Mouse (Mus musculus): ENCODE measurements around the gene Ocel1. TPM values are rescaled to one million over a fixed set of nuclear protein-coding genes. Genes with fewer than 3 reads are reported as not detected.
"Not testable (repeated sequence)": the region's sequence is repeated elsewhere in the genome, so short reads cannot be mapped to it uniquely, and the experiment has no call there.

Ocel1 gene
- 5.6 and 9.2 TPM in 2 replicates for polyA plus RNA-seq (2015; fragmentation: Nextera tagmentation; extraction: Ambion mirVana)

DNA sequence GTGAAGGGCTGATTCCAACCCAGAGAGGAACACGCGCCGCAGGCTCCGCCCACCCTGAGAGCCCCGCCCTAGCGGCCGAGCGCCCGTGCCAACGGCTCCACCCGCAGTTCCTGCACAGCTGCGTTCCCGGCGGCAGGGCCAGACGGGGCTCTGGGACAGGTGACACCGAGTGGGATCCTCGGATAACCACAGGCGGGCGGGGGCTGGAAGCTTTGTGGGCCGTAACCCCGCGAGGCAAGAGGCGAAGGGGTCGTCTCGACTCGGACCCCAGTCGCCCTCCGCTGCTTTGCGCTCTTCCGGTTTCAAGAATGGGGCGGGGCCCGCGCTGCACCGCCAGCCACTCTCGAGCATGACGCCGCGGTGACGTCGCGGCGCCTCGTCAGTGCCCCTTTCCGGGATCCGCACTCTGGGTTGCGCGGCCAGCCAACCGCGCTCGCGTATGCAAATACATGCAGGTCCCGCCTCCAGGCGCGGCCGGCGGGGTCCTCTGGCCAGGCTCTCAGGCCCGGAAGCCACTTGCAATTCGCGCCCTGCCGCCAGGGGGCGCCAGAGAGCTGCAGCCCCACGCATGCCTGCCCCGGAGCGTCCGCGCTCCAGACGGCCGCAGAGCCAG lies at the start of gene Ocel1:
Gene Ocel1, plus strand, starts transcription at position 63 of the 613 bp plus-strand sequence.
- peaks cover 52% of the 10 kb centered on the region for H3K4me1 ChIP-seq
- H3K9ac ChIP-seq (replicated peaks): peak within 1 kb of the TSS; percentile 72
- H3K27ac ChIP-seq (replicated peaks): peak within 1 kb of the TSS; percentile 93
- H3K27me3 ChIP-seq (replicated peaks): no peaks in the 10 kb centered on the region
- WGBS: 1% methylated on average over 68 of the region's 68 CpGs
- H3K4me3 ChIP-seq (replicated peaks): peak within 1 kb of the TSS; percentile 87
- no peaks in the 10 kb centered on the region for H3K9me3 ChIP-seq (replicated peaks)
- H3K4me2 ChIP-seq: peak within 1 kb of the TSS; percentile 62
- H3K36me3 ChIP-seq: peaks cover 30% of the 10 kb centered on the region
- peak; percentile 84 for ATAC-seq (ENCODE audit: low FRiP score)

DNA sequence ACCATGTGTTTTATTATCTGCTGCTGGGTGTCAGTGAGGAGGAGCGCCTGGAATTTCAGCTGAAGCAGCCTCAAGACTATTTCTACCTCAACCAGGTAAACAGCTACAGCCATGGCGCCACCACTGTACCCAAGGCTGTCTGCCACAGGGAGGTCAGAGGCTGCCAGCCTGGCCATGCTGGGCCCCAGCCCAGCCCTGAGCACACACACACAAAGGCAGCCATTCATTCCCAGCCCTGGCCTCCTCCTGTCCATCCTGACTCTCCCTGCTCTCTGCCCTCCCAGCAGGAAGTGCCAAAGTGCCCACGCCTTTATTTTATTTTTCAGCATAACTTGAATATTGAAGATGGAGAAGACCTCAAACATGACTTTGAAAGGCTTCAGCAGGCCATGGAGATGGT lies 48.2 kb upstream of the Ocel1 start:
- WGBS: 84% methylated on average over 3 of the region's 3 CpGs
- H3K4me1 ChIP-seq: no peaks in the 10 kb centered on the region
- H3K9ac ChIP-seq (replicated peaks): no peak overlapping the region
- no peaks in the 10 kb centered on the region for H3K9me3 ChIP-seq (replicated peaks)
- H3K36me3 ChIP-seq: peaks cover 57% of the 10 kb centered on the region
- no peaks in the 10 kb centered on the region for H3K27me3 ChIP-seq (replicated peaks)
- H3K4me2 ChIP-seq: no peak overlapping the region
- H3K27ac ChIP-seq (replicated peaks): no peak overlapping the region
- no peak for ATAC-seq (ENCODE audit: low FRiP score)
- H3K4me3 ChIP-seq (replicated peaks): no peak overlapping the region

- H3K4me1 ChIP-seq: no peaks in the 10 kb centered on the region
- H3K4me3 ChIP-seq (replicated peaks): no peak overlapping the region
- H3K9me3 ChIP-seq (replicated peaks): no peaks in the 10 kb centered on the region
- H3K27me3 ChIP-seq (replicated peaks): no peaks in the 10 kb centered on the region
- ATAC-seq (ENCODE audit: low FRiP score): no peak
- H3K27ac ChIP-seq (replicated peaks): no peak overlapping the region
- H3K9ac ChIP-seq (replicated peaks): no peak overlapping the region
- no peak overlapping the region for H3K4me2 ChIP-seq
- 93% methylated on average over 1 of the region's 1 CpGs for WGBS
- peaks cover 73% of the 10 kb centered on the region for H3K36me3 ChIP-seq
These were observed 46.2 kb upstream of the Ocel1 start for GRCm38 (mm10) chr8:71324848-71325247.

DNA sequence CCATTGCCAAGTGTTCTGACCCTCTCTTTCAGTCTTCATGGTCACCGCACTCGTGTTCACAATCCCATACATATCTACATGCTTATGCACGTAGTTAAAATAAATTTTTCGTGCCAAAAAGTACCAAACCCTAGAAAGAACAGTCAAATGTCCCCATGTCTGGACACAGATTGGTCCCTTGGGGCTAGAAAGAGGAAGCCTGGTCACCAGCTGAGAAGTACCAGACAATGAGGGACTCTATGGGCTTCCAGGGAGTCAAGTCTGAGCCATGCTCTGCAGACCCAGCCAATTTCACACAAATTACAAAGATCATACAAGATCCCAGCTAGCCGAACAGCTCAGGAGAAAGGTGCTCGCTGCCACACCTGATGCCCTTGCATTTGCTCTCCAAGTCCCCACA lies 33.3 kb upstream of the Ocel1 start:
- peaks cover 61% of the 10 kb centered on the region for H3K36me3 ChIP-seq
- ATAC-seq (ENCODE audit: low FRiP score); H3K4me2 ChIP-seq; H3K4me3 ChIP-seq (replicated peaks); H3K4me1 ChIP-seq; H3K9ac ChIP-seq (replicated peaks); H3K27me3 ChIP-seq (replicated peaks); H3K27ac ChIP-seq (replicated peaks); H3K9me3 ChIP-seq (replicated peaks): not testable (repeated sequence)
- 97% methylated on average over 6 of the region's 6 CpGs for WGBS

- WGBS: 84% methylated on average over 5 of the region's 5 CpGs
- no peak for ATAC-seq (ENCODE audit: low FRiP score)
- H3K9ac ChIP-seq (replicated peaks): no peak overlapping the region
These were observed 30.5 kb upstream of the Ocel1 start for GRCm38 (mm10) chr8:71340625-71341024.

GRCm38 (mm10) chr8:71346581-71346980 lies 24.5 kb upstream of the Ocel1 start:
- no peaks in the 10 kb centered on the region for H3K9me3 ChIP-seq (replicated peaks)
- 75% methylated on average over 1 of the region's 1 CpGs for WGBS

More at GRCm38 (mm10) chr8:71340625-71341024, 30.5 kb upstream of the Ocel1 start:
- no peak overlapping the region for H3K4me2 ChIP-seq
- no peaks in the 10 kb centered on the region for H3K9me3 ChIP-seq (replicated peaks)
- no peaks in the 10 kb centered on the region for H3K27me3 ChIP-seq (replicated peaks)
- peaks cover 69% of the 10 kb centered on the region for H3K36me3 ChIP-seq
- no peaks in the 10 kb centered on the region for H3K4me1 ChIP-seq
- H3K27ac ChIP-seq (replicated peaks): no peak overlapping the region
- no peak overlapping the region for H3K4me3 ChIP-seq (replicated peaks)

DNA sequence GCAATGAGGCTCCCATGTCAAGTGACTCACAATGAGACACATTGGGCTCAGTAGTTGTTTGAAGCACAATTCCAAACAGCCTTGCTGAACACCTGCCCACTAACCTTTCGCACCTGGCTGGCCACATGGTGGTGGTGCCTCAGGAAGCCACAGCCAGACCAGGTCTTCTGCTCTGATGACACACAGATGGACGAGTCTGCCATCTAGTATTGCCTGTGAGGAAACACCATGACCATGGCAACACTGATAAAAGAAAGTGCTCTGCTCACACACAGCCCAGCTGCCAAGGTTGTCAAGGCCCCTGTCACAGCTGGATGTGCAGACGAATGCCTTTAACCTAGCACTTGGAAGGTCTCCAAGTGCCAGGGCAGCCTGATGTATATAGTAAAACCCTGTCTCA lies 20.0 kb upstream of the Ocel1 start:
- H3K27ac ChIP-seq (replicated peaks): no peak overlapping the region
- H3K4me2 ChIP-seq: no peak overlapping the region
- WGBS: 73% methylated on average over 3 of the region's 3 CpGs
- no peaks in the 10 kb centered on the region for H3K27me3 ChIP-seq (replicated peaks)
- H3K4me3 ChIP-seq (replicated peaks): no peak overlapping the region
- no peak for ATAC-seq (ENCODE audit: low FRiP score)
- H3K36me3 ChIP-seq: peaks cover 95% of the 10 kb centered on the region
- no peaks in the 10 kb centered on the region for H3K4me1 ChIP-seq
- no peaks in the 10 kb centered on the region for H3K9me3 ChIP-seq (replicated peaks)
- no peak overlapping the region for H3K9ac ChIP-seq (replicated peaks)

More at GRCm38 (mm10) chr8:71346581-71346980, 24.5 kb upstream of the Ocel1 start:
- H3K4me1 ChIP-seq: no peaks in the 10 kb centered on the region
- no peak overlapping the region for H3K9ac ChIP-seq (replicated peaks)
- H3K27ac ChIP-seq (replicated peaks): no peak overlapping the region
- peaks cover 90% of the 10 kb centered on the region for H3K36me3 ChIP-seq
- H3K27me3 ChIP-seq (replicated peaks): no peaks in the 10 kb centered on the region
- no peak overlapping the region for H3K4me2 ChIP-seq
- no peak for ATAC-seq (ENCODE audit: low FRiP score)
- no peak overlapping the region for H3K4me3 ChIP-seq (replicated peaks)

DNA sequence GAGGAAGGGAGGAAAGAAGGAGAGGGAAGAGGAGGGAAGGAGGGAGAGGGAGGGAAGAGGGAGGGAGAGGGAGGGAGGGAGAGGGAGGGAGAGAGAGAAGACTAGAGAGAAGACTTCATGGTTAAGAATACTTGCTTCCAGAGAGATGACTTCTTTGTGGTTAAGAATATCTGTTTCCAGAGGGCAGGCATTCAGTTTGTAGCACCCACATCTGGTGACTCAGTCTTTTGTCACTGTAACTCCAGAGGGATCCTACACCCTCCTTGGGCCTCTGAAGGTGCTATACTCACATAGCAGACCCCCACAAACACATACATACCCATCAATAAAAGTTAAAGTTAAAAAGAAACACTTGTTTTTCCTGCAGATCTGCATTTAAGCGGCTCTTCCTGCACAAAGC lies 19.6 kb upstream of the Ocel1 start:
- H3K27me3 ChIP-seq (replicated peaks): no peaks in the 10 kb centered on the region
- no peak overlapping the region for H3K27ac ChIP-seq (replicated peaks)
- H3K9ac ChIP-seq (replicated peaks): no peak overlapping the region
- no peak overlapping the region for H3K4me2 ChIP-seq
- peaks cover 95% of the 10 kb centered on the region for H3K36me3 ChIP-seq
- no peak overlapping the region for H3K4me3 ChIP-seq (replicated peaks)
- H3K4me1 ChIP-seq: no peaks in the 10 kb centered on the region
- WGBS: 97% methylated on average over 1 of the region's 1 CpGs
- H3K9me3 ChIP-seq (replicated peaks): no peaks in the 10 kb centered on the region
- no peak for ATAC-seq (ENCODE audit: low FRiP score)

DNA sequence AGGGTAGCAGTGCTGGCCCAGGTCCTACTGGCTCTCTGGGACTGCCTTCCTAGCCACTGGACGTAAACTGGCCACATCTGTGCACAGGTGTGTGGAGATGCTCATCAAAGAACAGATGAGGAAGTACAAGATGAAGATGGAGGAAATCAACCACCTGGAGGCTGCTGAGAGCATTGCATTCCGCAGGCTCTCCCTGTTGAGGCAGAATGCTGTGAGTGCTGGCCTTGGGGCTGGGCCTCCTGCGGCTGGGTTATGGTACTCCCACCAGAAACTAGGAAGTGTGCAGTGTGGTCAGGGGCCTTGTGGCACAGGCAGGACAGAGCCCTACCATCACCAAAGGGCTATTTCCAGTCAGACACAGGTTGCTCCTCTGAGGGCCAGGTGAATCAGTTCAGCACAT lies 13.1 kb upstream of the Ocel1 start:
- H3K4me2 ChIP-seq: no peak overlapping the region
- H3K36me3 ChIP-seq: peaks cover 82% of the 10 kb centered on the region
- ATAC-seq (ENCODE audit: low FRiP score): no peak
- no peak overlapping the region for H3K4me3 ChIP-seq (replicated peaks)
- no peaks in the 10 kb centered on the region for H3K27me3 ChIP-seq (replicated peaks)
- no peak overlapping the region for H3K27ac ChIP-seq (replicated peaks)
- H3K9me3 ChIP-seq (replicated peaks): no peaks in the 10 kb centered on the region
- WGBS: 97% methylated on average over 3 of the region's 3 CpGs
- no peaks in the 10 kb centered on the region for H3K4me1 ChIP-seq
- H3K9ac ChIP-seq (replicated peaks): no peak overlapping the region

- WGBS: under 1% methylated on average over 56 of the region's 56 CpGs
- H3K4me2 ChIP-seq: peak within 1 kb of the TSS; percentile 89
- H3K4me1 ChIP-seq: peaks cover 41% of the 10 kb centered on the region
- H3K36me3 ChIP-seq: peaks cover 17% of the 10 kb centered on the region
- no peaks in the 10 kb centered on the region for H3K27me3 ChIP-seq (replicated peaks)
- no peaks in the 10 kb centered on the region for H3K9me3 ChIP-seq (replicated peaks)
- ATAC-seq (ENCODE audit: low FRiP score): peak; percentile 83
- peak within 1 kb of the TSS; percentile 98 for H3K27ac ChIP-seq (replicated peaks)
- peak within 1 kb of the TSS; percentile 65 for H3K4me3 ChIP-seq (replicated peaks)
- H3K9ac ChIP-seq (replicated peaks): peak within 1 kb of the TSS; percentile 61
These were observed 4.1 kb upstream of the Ocel1 start, which contains the start of gene Use1 for GRCm38 (mm10) chr8:71366771-71367528. Use1 (plus strand) TSS chr8:71366848.

GRCm38 (mm10) chr8:71367529-71368176 lies 3.4 kb upstream of the Ocel1 start:
- WGBS: 51% methylated on average over 17 of the region's 17 CpGs
- Histone ChIP-seq H3K4me1 (peaks cover 41% of the 10 kb centered on the region), H3K9me3 (replicated peaks) (no peaks in the 10 kb centered on the region), H3K4me3 (replicated peaks) (peak overlapping the region; percentile 65), H3K27me3 (replicated peaks) (no peaks in the 10 kb centered on the region), H3K9ac (replicated peaks) (peak overlapping the region; percentile 61), H3K4me2 (peak overlapping the region; percentile 89), H3K36me3 (peaks cover 17% of the 10 kb centered on the region), H3K27ac (replicated peaks) (peak overlapping the region; percentile 98)
- no peak for ATAC-seq (ENCODE audit: low FRiP score)

Data from neural tube, embryonic 15.5 days (tissue).